Mouse (Mus musculus) lung, postnatal 0 days (tissue): ENCODE measurements around the gene Cdh9. TPM values are rescaled to one million over a fixed set of nuclear protein-coding genes. Genes with fewer than 3 reads are reported as not detected.

Source experiments
- ATAC-seq: fragments of 200-750 bp; cut with Nextera tagmentation; 2 replicates; pipeline ENCODE4 v1.8.0; 2017; ENCODE audit warnings: moderate library complexity
- DNase-seq: peaks from one replicate; pipeline ENCODE4 v3.0.0-alpha.2; 2016; ENCODE audit warnings: low spot score
- H3K27ac ChIP-seq: fragments of 300-500 bp; sonication (generic); 2 replicates; pipeline ENCODE4 v1.5.1; 2014; ENCODE audit warnings: antibody characterized with exemption, mild to moderate bottlenecking, low read length, mixed read lengths
- H3K27me3 ChIP-seq: fragments of 300-500 bp; sonication (generic); replicated peaks from 2 replicates; pipeline ENCODE4 v1.6.1; 2014; ENCODE audit warnings: low read length, mixed read lengths; ENCODE audit not compliant: insufficient read depth
- H3K36me3 ChIP-seq: fragments of 300-500 bp; sonication (generic); 2 replicates; pipeline ENCODE4 v1.6.1; 2014; ENCODE audit warnings: low read length, mixed read lengths; ENCODE audit not compliant: insufficient read depth
- H3K4me1 ChIP-seq: fragments of 300-500 bp; sonication (generic); 2 replicates; pipeline ENCODE4 v1.6.1; 2014; ENCODE audit warnings: antibody characterized with exemption, low read depth, low read length, mixed read lengths; ENCODE audit not compliant: insufficient read depth
- H3K4me2 ChIP-seq: fragments of 300-500 bp; sonication (generic); replicated peaks from 2 replicates; pipeline ENCODE4 v1.6.1; 2014; ENCODE audit warnings: low read depth, mild to moderate bottlenecking, low read length, moderate library complexity, mixed read lengths
- H3K4me3 ChIP-seq: fragments of 300-500 bp; sonication (generic); 2 replicates; pipeline ENCODE4 v1.5.1; 2014; ENCODE audit warnings: low read depth, low read length
- H3K9ac ChIP-seq: fragments of 300-500 bp; sonication (generic); replicated peaks from 2 replicates; pipeline ENCODE4 v1.6.1; 2014; ENCODE audit warnings: low read depth, mild to moderate bottlenecking
- H3K9me3 ChIP-seq: fragments of 300-500 bp; sonication (generic); 2 replicates; pipeline ENCODE4 v1.6.1; 2016; ENCODE audit warnings: low read length, mixed read lengths
- CTCF ChIP-seq: IDR thresholded peaks from 2 replicates; pipeline ENCODE4 v1.5.1; 2016; ENCODE audit warnings: antibody characterized with exemption, mild to moderate bottlenecking
- EP300 ChIP-seq: IDR thresholded peaks from 2 replicates; pipeline ENCODE4 v1.6.1; 2016; ENCODE audit warnings: antibody characterized with exemption, mild to moderate bottlenecking, control low read depth
- WGBS: fragments of 180-500 bp; shearing (Covaris S2); extraction: QIAGEN DNeasy Blood & Tissue Kit; methylation state at CpG from one replicate; pipeline ENCODE4 v1.1.7; 2014; 5-methylcytosine and 5-hydroxymethylcytosine counted together
- polyA plus RNA-seq: library from polyadenylated mRNA; unstranded; fragments of >200 nt; fragmentation: Nextera tagmentation; extraction: Ambion mirVana; gene quantifications from 2 replicates; pipeline ENCODE4 v1.2.1, GENCODE M21; 2015

The Cdh9 gene
- polyA plus RNA-seq, 1 experiment from 2014 or later, result not detected

DNA sequence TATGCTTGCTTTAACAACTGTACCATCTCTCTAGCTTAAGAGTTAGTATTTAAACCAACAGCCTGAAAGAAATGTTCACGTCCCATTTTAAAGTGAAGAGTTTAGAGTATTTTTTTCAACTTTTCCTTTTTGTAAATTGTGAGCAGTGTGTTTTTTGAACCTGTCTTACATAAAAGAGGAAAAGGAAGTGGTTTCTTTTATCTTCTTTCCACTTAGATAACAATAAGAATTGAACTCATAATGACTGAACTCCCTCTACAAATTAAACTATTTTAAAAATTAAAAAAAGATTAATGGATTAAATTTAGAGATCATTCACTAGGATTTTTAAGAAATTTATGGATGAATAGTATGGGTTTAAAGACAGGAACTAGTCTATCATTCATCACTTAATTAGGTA, 168.1 kb downstream of the Cdh9 start:
- no peaks in the 10 kb centered on the region for H3K9me3 ChIP-seq
- 74% methylated on average over 1 of the region's 1 CpGs for WGBS
- DNase-seq (no peak), ATAC-seq (no peak)
- H3K4me1 ChIP-seq, result no peaks in the 10 kb centered on the region
- H3K27me3 ChIP-seq, result no peaks in the 10 kb centered on the region
- H3K9ac ChIP-seq, result no peak overlapping the region
- no peak overlapping the region for H3K27ac ChIP-seq
- H3K36me3 ChIP-seq, result no peaks in the 10 kb centered on the region
- H3K4me3 ChIP-seq, result no peak overlapping the region
- H3K4me2 ChIP-seq, result no peak overlapping the region
- TF ChIP-seq EP300 (no peak), CTCF (no peak)
